Mouse (Mus musculus): ENCODE data around the gene Gstm6. TPM values are rescaled to one million over a fixed set of nuclear protein-coding genes. Genes with fewer than 3 reads are reported as not detected.

Gstm6 gene
- polyA plus RNA-seq, 1 experiment from 2014 or later = 14.5 TPM

GRCm38 (mm10) chr3:107939403-107939802 is 4.1 kb downstream of the Gstm6 start:
- no peaks in the 10 kb centered on the region for H3K9me3 ChIP-seq
- no peak for ATAC-seq
- 39% methylated on average over 3 of the region's 3 CpGs for WGBS
- H3K4me1 ChIP-seq (replicated peaks) = peaks cover 23% of the 10 kb centered on the region
- no peaks in the 10 kb centered on the region for H3K27me3 ChIP-seq
- no peak overlapping the region for H3K9ac ChIP-seq (replicated peaks)
- no peak overlapping the region for H3K27ac ChIP-seq
- H3K4me3 ChIP-seq (replicated peaks) = no peak overlapping the region
- no peaks in the 10 kb centered on the region for H3K36me3 ChIP-seq
- no peak overlapping the region for H3K4me2 ChIP-seq (replicated peaks)

- Histone ChIP-seq H3K27ac (no peak overlapping the region), H3K4me2 (replicated peaks) (no peak overlapping the region), H3K9ac (replicated peaks) (no peak overlapping the region), H3K4me1 (replicated peaks) (peaks cover 18% of the 10 kb centered on the region), H3K4me3 (replicated peaks) (no peak overlapping the region), H3K9me3 (no peaks in the 10 kb centered on the region), H3K27me3 (no peaks in the 10 kb centered on the region), H3K36me3 (no peaks in the 10 kb centered on the region)
- no peak for ATAC-seq
- WGBS = 74% methylated on average over 3 of the region's 3 CpGs
Observed at GRCm38 (mm10) chr3:107935888-107936287, 7.7 kb downstream of the Gstm6 start.

DNA sequence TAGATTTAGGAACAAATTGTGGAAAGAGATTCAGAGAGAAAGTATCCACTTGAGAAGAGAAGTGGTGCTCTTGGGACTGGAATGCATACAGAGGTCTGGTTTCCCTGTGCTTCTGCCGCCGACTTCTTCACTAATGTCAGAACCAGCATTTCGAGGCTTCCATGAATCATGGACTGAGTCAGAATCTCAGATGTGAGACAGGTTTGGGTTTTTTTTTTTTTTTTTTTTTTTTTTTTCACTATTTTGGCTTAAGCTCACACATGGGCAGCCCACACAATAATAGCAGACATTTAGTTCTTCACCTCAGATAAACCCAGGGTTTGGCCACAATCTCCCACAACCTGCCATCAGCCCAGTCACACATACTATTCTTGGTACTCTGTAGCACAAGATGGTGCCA is 8.3 kb downstream of the Gstm6 start:
- H3K9me3 ChIP-seq = no peaks in the 10 kb centered on the region
- no peaks in the 10 kb centered on the region for H3K36me3 ChIP-seq
- peaks cover 25% of the 10 kb centered on the region for H3K4me1 ChIP-seq (replicated peaks)
- no peaks in the 10 kb centered on the region for H3K27me3 ChIP-seq
- no peak overlapping the region for H3K9ac ChIP-seq (replicated peaks)
- ATAC-seq = no peak
- WGBS = 94% methylated on average over 3 of the region's 3 CpGs
- no peak overlapping the region for H3K4me3 ChIP-seq (replicated peaks)
- H3K4me2 ChIP-seq (replicated peaks) = no peak overlapping the region
- no peak overlapping the region for H3K27ac ChIP-seq

DNA sequence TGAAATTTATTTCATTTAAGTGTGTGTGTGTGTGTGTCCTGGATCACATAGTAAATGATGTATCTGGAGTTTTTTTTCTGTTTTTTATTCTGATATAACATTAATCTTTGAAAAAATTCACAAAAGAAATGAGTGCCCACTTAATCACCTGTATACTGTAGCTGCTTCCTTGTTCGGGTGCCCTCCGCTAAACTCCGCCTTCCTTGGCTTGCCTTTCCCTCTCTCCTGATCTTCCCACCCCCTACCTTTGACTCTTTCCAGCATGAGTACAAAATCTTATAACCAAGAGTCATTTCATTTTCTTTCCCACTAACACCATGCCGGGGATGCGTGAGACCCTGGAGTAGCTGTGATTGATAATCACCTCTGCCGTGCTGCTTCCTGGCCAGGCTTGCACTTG is 11.4 kb downstream of the Gstm6 start:
- WGBS = 81% methylated on average over 6 of the region's 6 CpGs
- Histone ChIP-seq H3K4me1 (replicated peaks) (peaks cover 31% of the 10 kb centered on the region), H3K9me3 (no peaks in the 10 kb centered on the region), H3K36me3 (no peaks in the 10 kb centered on the region), H3K9ac (replicated peaks) (no peak overlapping the region), H3K4me2 (replicated peaks) (no peak overlapping the region), H3K27me3 (no peaks in the 10 kb centered on the region), H3K4me3 (replicated peaks) (no peak overlapping the region), H3K27ac (no peak overlapping the region; the same call in 1 of the 2 replicates)
- ATAC-seq = peak; percentile 10; the same call in 1 of the 2 replicates

GRCm38 (mm10) chr3:107931670-107932069 is 11.9 kb downstream of the Gstm6 start, which contains the start of gene Gstm7:
Gene Gstm7 (minus strand): TSS chr3:107931817.
- Histone ChIP-seq H3K36me3 (no peaks in the 10 kb centered on the region), H3K4me3 (replicated peaks) (peak within 1 kb of the TSS; percentile 28), H3K9me3 (no peaks in the 10 kb centered on the region), H3K4me1 (replicated peaks) (peaks cover 31% of the 10 kb centered on the region), H3K4me2 (replicated peaks) (peak within 1 kb of the TSS; percentile 48), H3K27ac (peak within 1 kb of the TSS; percentile 86), H3K9ac (replicated peaks) (peak within 1 kb of the TSS; percentile 40), H3K27me3 (no peaks in the 10 kb centered on the region)
- peak; percentile 99 for ATAC-seq
- under 1% methylated on average over 10 of the region's 10 CpGs for WGBS

- Histone ChIP-seq H3K9me3 (no peaks in the 10 kb centered on the region), H3K4me1 (replicated peaks) (peaks cover 31% of the 10 kb centered on the region), H3K27me3 (no peaks in the 10 kb centered on the region), H3K27ac (peak overlapping the region; percentile 86), H3K36me3 (no peaks in the 10 kb centered on the region), H3K4me2 (replicated peaks) (peak overlapping the region; percentile 48), H3K9ac (replicated peaks) (peak overlapping the region; percentile 40), H3K4me3 (replicated peaks) (peak overlapping the region; percentile 28)
- no peak for ATAC-seq
- WGBS = 53% methylated on average over 2 of the region's 2 CpGs
Observed at GRCm38 (mm10) chr3:107931134-107931533, 12.4 kb downstream of the Gstm6 start.

DNA sequence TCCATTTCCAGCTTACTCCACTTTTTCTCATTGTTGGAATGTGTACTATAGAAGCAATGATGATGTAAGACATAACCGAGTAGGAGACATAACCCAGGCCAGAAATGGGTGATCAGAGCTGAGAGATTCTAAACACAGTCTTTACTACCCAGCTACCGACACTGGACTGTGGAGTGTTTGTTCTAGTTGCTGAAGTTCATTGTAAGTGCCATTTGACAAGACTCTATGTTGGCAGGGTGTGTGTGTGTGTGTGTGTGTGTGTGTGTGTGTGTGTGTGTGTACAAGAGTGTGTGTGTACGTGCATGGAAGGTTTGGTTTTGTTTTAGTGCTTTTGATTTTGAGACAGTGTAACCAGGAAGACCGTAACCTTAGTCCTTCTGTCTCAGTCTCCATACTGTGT is 13.8 kb downstream of the Gstm6 start:
- Histone ChIP-seq H3K9ac (replicated peaks) (no peak overlapping the region), H3K27me3 (no peaks in the 10 kb centered on the region), H3K4me2 (replicated peaks) (no peak overlapping the region), H3K36me3 (no peaks in the 10 kb centered on the region), H3K4me3 (replicated peaks) (no peak overlapping the region), H3K4me1 (replicated peaks) (peaks cover 31% of the 10 kb centered on the region), H3K27ac (no peak overlapping the region), H3K9me3 (no peaks in the 10 kb centered on the region)
- ATAC-seq = no peak
- 91% methylated on average over 4 of the region's 4 CpGs for WGBS

- H3K4me1 ChIP-seq (replicated peaks) = peaks cover 31% of the 10 kb centered on the region
- no peaks in the 10 kb centered on the region for H3K9me3 ChIP-seq
- H3K27ac ChIP-seq = no peak overlapping the region
- no peak overlapping the region for H3K4me3 ChIP-seq (replicated peaks)
- WGBS = 85% methylated on average over 4 of the region's 4 CpGs
- no peaks in the 10 kb centered on the region for H3K27me3 ChIP-seq
- H3K9ac ChIP-seq (replicated peaks) = no peak overlapping the region
- H3K4me2 ChIP-seq (replicated peaks) = no peak overlapping the region
- ATAC-seq = no peak
- no peaks in the 10 kb centered on the region for H3K36me3 ChIP-seq
Observed at GRCm38 (mm10) chr3:107929243-107929642, 14.3 kb downstream of the Gstm6 start.

DNA sequence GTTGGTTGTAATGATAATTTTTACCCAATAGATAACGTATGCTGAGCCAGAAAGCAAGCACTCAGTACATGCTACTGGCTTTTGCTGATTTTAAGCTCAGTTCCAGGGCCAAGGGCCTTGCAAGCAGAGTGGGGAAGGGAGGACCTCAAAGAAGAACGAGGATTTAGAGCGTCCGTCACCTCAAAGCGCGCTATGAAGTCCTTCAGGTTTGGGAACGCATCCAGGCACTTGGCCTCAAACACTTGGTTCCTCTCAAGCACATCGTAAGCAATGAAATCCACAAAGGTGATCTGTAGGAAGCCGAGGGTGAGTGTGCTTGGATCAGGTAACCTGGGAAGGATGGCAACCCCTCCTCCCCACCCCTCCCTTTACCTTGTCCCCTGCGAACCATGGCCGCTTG is 14.9 kb downstream of the Gstm6 start:
- Histone ChIP-seq H3K4me1 (replicated peaks) (peaks cover 31% of the 10 kb centered on the region), H3K27ac (no peak overlapping the region), H3K36me3 (no peaks in the 10 kb centered on the region), H3K9me3 (no peaks in the 10 kb centered on the region), H3K4me2 (replicated peaks) (no peak overlapping the region), H3K9ac (replicated peaks) (no peak overlapping the region), H3K27me3 (no peaks in the 10 kb centered on the region), H3K4me3 (replicated peaks) (no peak overlapping the region)
- no peak for ATAC-seq
- WGBS = 89% methylated on average over 11 of the region's 11 CpGs

GRCm38 (mm10) chr3:107927841-107928240 is 15.7 kb downstream of the Gstm6 start:
- no peak overlapping the region for H3K27ac ChIP-seq
- H3K36me3 ChIP-seq = no peaks in the 10 kb centered on the region
- H3K4me1 ChIP-seq (replicated peaks) = peaks cover 31% of the 10 kb centered on the region
- ATAC-seq = no peak
- H3K9ac ChIP-seq (replicated peaks) = no peak overlapping the region
- no peak overlapping the region for H3K4me2 ChIP-seq (replicated peaks)
- no peak overlapping the region for H3K4me3 ChIP-seq (replicated peaks)
- H3K9me3 ChIP-seq = no peaks in the 10 kb centered on the region
- H3K27me3 ChIP-seq = no peaks in the 10 kb centered on the region
- 66% methylated on average over 3 of the region's 3 CpGs for WGBS

GRCm38 (mm10) chr3:107925335-107925734 is 18.2 kb downstream of the Gstm6 start:
- no peaks in the 10 kb centered on the region for H3K27me3 ChIP-seq
- H3K9ac ChIP-seq (replicated peaks) = no peak overlapping the region
- H3K4me2 ChIP-seq (replicated peaks) = no peak overlapping the region
- H3K27ac ChIP-seq = no peak overlapping the region
- ATAC-seq = no peak
- 90% methylated on average over 3 of the region's 3 CpGs for WGBS
- H3K4me1 ChIP-seq (replicated peaks) = peaks cover 16% of the 10 kb centered on the region
- H3K4me3 ChIP-seq (replicated peaks) = no peak overlapping the region
- H3K9me3 ChIP-seq = no peaks in the 10 kb centered on the region
- no peaks in the 10 kb centered on the region for H3K36me3 ChIP-seq

- Histone ChIP-seq H3K27me3 (no peaks in the 10 kb centered on the region), H3K4me2 (replicated peaks) (no peak overlapping the region), H3K4me3 (replicated peaks) (no peak overlapping the region), H3K9ac (replicated peaks) (no peak overlapping the region), H3K36me3 (no peaks in the 10 kb centered on the region), H3K4me1 (replicated peaks) (no peaks in the 10 kb centered on the region), H3K9me3 (no peaks in the 10 kb centered on the region), H3K27ac (no peak overlapping the region)
- ATAC-seq = no peak
- 91% methylated on average over 5 of the region's 5 CpGs for WGBS
Observed at GRCm38 (mm10) chr3:107920348-107920747, 23.2 kb downstream of the Gstm6 start.

- H3K27ac ChIP-seq = no peak overlapping the region
- peak; percentile 72 for ATAC-seq
- 60% methylated on average over 7 of the region's 7 CpGs for WGBS
- H3K27me3 ChIP-seq = no peaks in the 10 kb centered on the region
- no peaks in the 10 kb centered on the region for H3K4me1 ChIP-seq (replicated peaks)
- no peak overlapping the region for H3K9ac ChIP-seq (replicated peaks)
- no peak overlapping the region for H3K4me2 ChIP-seq (replicated peaks)
- no peak overlapping the region for H3K4me3 ChIP-seq (replicated peaks)
- no peaks in the 10 kb centered on the region for H3K9me3 ChIP-seq
- H3K36me3 ChIP-seq = no peaks in the 10 kb centered on the region
Observed at GRCm38 (mm10) chr3:107917783-107918408, 25.7 kb downstream of the Gstm6 start.

All from midbrain, embryonic 13.5 days (tissue).